Mouse (Mus musculus): ENCODE data around the gene Rpap2. TPM values are rescaled to one million over a fixed set of nuclear protein-coding genes. Genes with fewer than 3 reads are reported as not detected.

The Rpap2 gene
- polyA plus RNA-seq, 1 experiment from 2014 or later, result 16.6 TPM

GRCm38 (mm10) chr5:107649680-107650079 is 52.5 kb downstream of the Rpap2 start:
- Histone ChIP-seq H3K36me3 (ENCODE audit: control insufficient read depth, insufficient read depth, low read length) (no peaks in the 10 kb centered on the region), H3K4me3 (ENCODE audit: low read depth, low read length) (no peak overlapping the region), H3K4me1 (ENCODE audit: control insufficient read depth, insufficient read depth, low read length) (peaks cover 1% of the 10 kb centered on the region; the same call in 1 of the 2 replicates), H3K27me3 (ENCODE audit: control insufficient read depth, insufficient read depth, low read length) (no peaks in the 10 kb centered on the region), H3K9me3 (replicated peaks; ENCODE audit: control insufficient read depth, low read length) (no peaks in the 10 kb centered on the region), H3K4me2 (no peak overlapping the region), H3K27ac (ENCODE audit: low read depth, low read length) (no peak overlapping the region), H3K9ac (ENCODE audit: low read depth, low read length) (no peak overlapping the region)
- 64% methylated on average over 2 of the region's 2 CpGs for WGBS (ENCODE audit: insufficient replicate concordance)
- ATAC-seq (replicated peaks; ENCODE audit: insufficient number of reproducible peaks, low FRiP score, low TSS enrichment), result no peak

GRCm38 (mm10) chr5:107650427-107650826 is 53.3 kb downstream of the Rpap2 start:
- no peaks in the 10 kb centered on the region for H3K9me3 ChIP-seq (replicated peaks; ENCODE audit: control insufficient read depth, low read length)
- H3K4me2 ChIP-seq, result no peak overlapping the region
- no peak for ATAC-seq (replicated peaks; ENCODE audit: insufficient number of reproducible peaks, low FRiP score, low TSS enrichment)
- 76% methylated on average over 1 of the region's 1 CpGs for WGBS (ENCODE audit: insufficient replicate concordance)
- H3K9ac ChIP-seq (ENCODE audit: low read depth, low read length), result no peak overlapping the region
- no peak overlapping the region for H3K27ac ChIP-seq (ENCODE audit: low read depth, low read length)
- H3K36me3 ChIP-seq (ENCODE audit: control insufficient read depth, insufficient read depth, low read length), result no peaks in the 10 kb centered on the region
- no peaks in the 10 kb centered on the region for H3K27me3 ChIP-seq (ENCODE audit: control insufficient read depth, insufficient read depth, low read length)
- no peak overlapping the region for H3K4me3 ChIP-seq (ENCODE audit: low read depth, low read length)
- no peaks in the 10 kb centered on the region for H3K4me1 ChIP-seq (ENCODE audit: control insufficient read depth, insufficient read depth, low read length)

- Histone ChIP-seq H3K9ac (ENCODE audit: low read depth, low read length) (no peak overlapping the region), H3K4me2 (no peak overlapping the region), H3K4me3 (ENCODE audit: low read depth, low read length) (no peak overlapping the region), H3K4me1 (ENCODE audit: control insufficient read depth, insufficient read depth, low read length) (no peaks in the 10 kb centered on the region), H3K36me3 (ENCODE audit: control insufficient read depth, insufficient read depth, low read length) (no peaks in the 10 kb centered on the region), H3K27me3 (ENCODE audit: control insufficient read depth, insufficient read depth, low read length) (no peaks in the 10 kb centered on the region), H3K27ac (ENCODE audit: low read depth, low read length) (no peak overlapping the region), H3K9me3 (replicated peaks; ENCODE audit: control insufficient read depth, low read length) (no peaks in the 10 kb centered on the region)
- WGBS (ENCODE audit: insufficient replicate concordance), result 80% methylated on average over 4 of the region's 4 CpGs
- no peak for ATAC-seq (replicated peaks; ENCODE audit: insufficient number of reproducible peaks, low FRiP score, low TSS enrichment)
These were observed 55.0 kb downstream of the Rpap2 start for GRCm38 (mm10) chr5:107652055-107652660.

- Histone ChIP-seq H3K36me3 (ENCODE audit: control insufficient read depth, insufficient read depth, low read length) (no peaks in the 10 kb centered on the region), H3K27me3 (ENCODE audit: control insufficient read depth, insufficient read depth, low read length) (no peaks in the 10 kb centered on the region), H3K27ac (ENCODE audit: low read depth, low read length) (no peak overlapping the region), H3K4me3 (ENCODE audit: low read depth, low read length) (no peak overlapping the region), H3K4me2 (no peak overlapping the region), H3K9me3 (replicated peaks; ENCODE audit: control insufficient read depth, low read length) (no peaks in the 10 kb centered on the region), H3K9ac (ENCODE audit: low read depth, low read length) (no peak overlapping the region), H3K4me1 (ENCODE audit: control insufficient read depth, insufficient read depth, low read length) (no peaks in the 10 kb centered on the region)
- no peak for ATAC-seq (replicated peaks; ENCODE audit: insufficient number of reproducible peaks, low FRiP score, low TSS enrichment)
- WGBS (ENCODE audit: insufficient replicate concordance), result 49% methylated on average over 5 of the region's 5 CpGs
These were observed 81.2 kb downstream of the Rpap2 start for GRCm38 (mm10) chr5:107678392-107678791.

GRCm38 (mm10) chr5:107681300-107681699 is 84.1 kb downstream of the Rpap2 start:
- no peaks in the 10 kb centered on the region for H3K27me3 ChIP-seq (ENCODE audit: control insufficient read depth, insufficient read depth, low read length)
- no peaks in the 10 kb centered on the region for H3K36me3 ChIP-seq (ENCODE audit: control insufficient read depth, insufficient read depth, low read length)
- H3K4me2 ChIP-seq, result no peak overlapping the region
- H3K27ac ChIP-seq (ENCODE audit: low read depth, low read length), result no peak overlapping the region
- 79% methylated on average over 5 of the region's 5 CpGs for WGBS (ENCODE audit: insufficient replicate concordance)
- H3K9ac ChIP-seq (ENCODE audit: low read depth, low read length), result no peak overlapping the region
- no peaks in the 10 kb centered on the region for H3K4me1 ChIP-seq (ENCODE audit: control insufficient read depth, insufficient read depth, low read length)
- no peak overlapping the region for H3K4me3 ChIP-seq (ENCODE audit: low read depth, low read length)
- no peak for ATAC-seq (replicated peaks; ENCODE audit: insufficient number of reproducible peaks, low FRiP score, low TSS enrichment)
- no peaks in the 10 kb centered on the region for H3K9me3 ChIP-seq (replicated peaks; ENCODE audit: control insufficient read depth, low read length)

- no peak for ATAC-seq (replicated peaks; ENCODE audit: insufficient number of reproducible peaks, low FRiP score, low TSS enrichment)
- Histone ChIP-seq H3K9ac (ENCODE audit: low read depth, low read length) (no peak overlapping the region), H3K4me1 (ENCODE audit: control insufficient read depth, insufficient read depth, low read length) (0 out of 2 replicates have a peak, but pooled peaks cover 4% of the 10 kb centered on the region), H3K36me3 (ENCODE audit: control insufficient read depth, insufficient read depth, low read length) (no peaks in the 10 kb centered on the region), H3K27me3 (ENCODE audit: control insufficient read depth, insufficient read depth, low read length) (peaks cover 3% of the 10 kb centered on the region; the same call in 1 of the 2 replicates), H3K4me3 (ENCODE audit: low read depth, low read length) (no peak overlapping the region), H3K4me2 (no peak overlapping the region), H3K9me3 (replicated peaks; ENCODE audit: control insufficient read depth, low read length) (no peaks in the 10 kb centered on the region), H3K27ac (ENCODE audit: low read depth, low read length) (no peak overlapping the region)
- WGBS (ENCODE audit: insufficient replicate concordance), result 71% methylated on average over 2 of the region's 2 CpGs
These were observed 87.2 kb downstream of the Rpap2 start for GRCm38 (mm10) chr5:107684380-107684779.

GRCm38 (mm10) chr5:107687161-107687560 is 90.0 kb downstream of the Rpap2 start:
- no peak for ATAC-seq (replicated peaks; ENCODE audit: insufficient number of reproducible peaks, low FRiP score, low TSS enrichment)
- Histone ChIP-seq H3K36me3 (ENCODE audit: control insufficient read depth, insufficient read depth, low read length) (no peaks in the 10 kb centered on the region), H3K27ac (ENCODE audit: low read depth, low read length) (no peak overlapping the region), H3K9me3 (replicated peaks; ENCODE audit: control insufficient read depth, low read length) (no peaks in the 10 kb centered on the region), H3K4me2 (no peak overlapping the region), H3K9ac (ENCODE audit: low read depth, low read length) (no peak overlapping the region), H3K4me3 (ENCODE audit: low read depth, low read length) (no peak overlapping the region), H3K27me3 (ENCODE audit: control insufficient read depth, insufficient read depth, low read length) (peaks cover 8% of the 10 kb centered on the region; the same call in 1 of the 2 replicates), H3K4me1 (ENCODE audit: control insufficient read depth, insufficient read depth, low read length) (0 out of 2 replicates have a peak, but pooled peaks cover 4% of the 10 kb centered on the region)
- WGBS (ENCODE audit: insufficient replicate concordance), result 93% methylated on average over 5 of the region's 5 CpGs

GRCm38 (mm10) chr5:107687592-107688498 is 90.7 kb downstream of the Rpap2 start:
- WGBS (ENCODE audit: insufficient replicate concordance), result 17% methylated on average over 46 of the region's 46 CpGs
- H3K4me3 ChIP-seq (ENCODE audit: low read depth, low read length), result peak overlapping the region; percentile 59
- H3K27ac ChIP-seq (ENCODE audit: low read depth, low read length), result no peak overlapping the region
- no peaks in the 10 kb centered on the region for H3K36me3 ChIP-seq (ENCODE audit: control insufficient read depth, insufficient read depth, low read length)
- peak overlapping the region; percentile 67 for H3K9ac ChIP-seq (ENCODE audit: low read depth, low read length)
- H3K4me1 ChIP-seq (ENCODE audit: control insufficient read depth, insufficient read depth, low read length), result 0 out of 2 replicates have a peak, but pooled peaks cover 4% of the 10 kb centered on the region
- no peaks in the 10 kb centered on the region for H3K9me3 ChIP-seq (replicated peaks; ENCODE audit: control insufficient read depth, low read length)
- peak overlapping the region; percentile 88 for H3K4me2 ChIP-seq
- peak; percentile 82 for ATAC-seq (replicated peaks; ENCODE audit: insufficient number of reproducible peaks, low FRiP score, low TSS enrichment)
- H3K27me3 ChIP-seq (ENCODE audit: control insufficient read depth, insufficient read depth, low read length), result peaks cover 8% of the 10 kb centered on the region; the same call in 1 of the 2 replicates

All from heart, embryonic 11.5 days (tissue).